ENCODE assay signal across 24 mouse cellular contexts in genomic region chr7:44688890-44689289, GRCm38 (mm10). TPM values are rescaled to one million over a fixed set of nuclear protein-coding genes. Genes with fewer than 3 reads are reported as not detected.
DNase-seq lines count a peak whose midpoint lies in the region; ATAC-seq and TF ChIP-seq lines count a peak whose summit lies in the region.
"Had no signal": no experiment of that assay in that cellular context is flagged by ENCODE, and none has a peak within 500 bp of the region (broad histone marks: within the 10 kb centered on the region; RNA-seq: fewer than 3 reads in every experiment).

No protein-coding gene starts in this region.

- DNase-seq in cerebellum, adult 2 months, result peak in 1 of 2 experiments; percentile 48
- no peak for DNase-seq in cerebellum, adult 11 months
- no peak for DNase-seq in kidney, postnatal 0 days (ENCODE audit: low spot score)
- no peak for DNase-seq in midbrain, postnatal 0 days (ENCODE audit: low spot score)
- DNase-seq in testis, postnatal 10 days (ENCODE audit: low spot score), result peak; percentile 61
- no peak for DNase-seq in left cerebral cortex, postnatal 36 days (ENCODE audit: low spot score in 2 of 2)
- DNase-seq: adrenal gland, adult 8-10 months; embryo, embryonic 11 days; gastrocnemius, postnatal 10 days; kidney, postnatal 10 days; layer of hippocampus, adult 9-11 months; right cerebral cortex, postnatal 4 days; thymus, postnatal 25 days had no signal

- no peaks in the 10 kb centered on the region; the same call in 1 of the 2 replicates for H3K4me1 ChIP-seq in cerebellum, adult 2 months (ENCODE audit: control insufficient read depth, insufficient read depth, low read length)
- H3K4me1 ChIP-seq in kidney, postnatal 0 days (replicated peaks; ENCODE audit: insufficient read depth, low read length), result no peaks in the 10 kb centered on the region
- H3K4me1 ChIP-seq in kidney, embryonic 16.5 days (ENCODE audit: insufficient read depth, low read length), result no peaks in the 10 kb centered on the region
- no peaks in the 10 kb centered on the region for H3K4me1 ChIP-seq in midbrain, postnatal 0 days (ENCODE audit: insufficient read depth, low read length)
- peaks cover 5% of the 10 kb centered on the region; the same call in 1 of the 2 replicates for H3K4me1 ChIP-seq in midbrain, embryonic 13.5 days (replicated peaks)

- H3K9me3 ChIP-seq in kidney, postnatal 0 days (replicated peaks; ENCODE audit: low read length), result no peaks in the 10 kb centered on the region
- H3K9me3 ChIP-seq in kidney, embryonic 16.5 days (ENCODE audit: low read length), result no peaks in the 10 kb centered on the region
- H3K9me3 ChIP-seq in midbrain, postnatal 0 days (ENCODE audit: low read length), result no peaks in the 10 kb centered on the region
- H3K9me3 ChIP-seq in midbrain, embryonic 13.5 days, result no peaks in the 10 kb centered on the region
- H3K9me3 ChIP-seq: forebrain, embryonic 15.5 days; liver, embryonic 15.5 days had no signal

- no peak overlapping the region for H3K4me3 ChIP-seq in cerebellum, adult 2 months (replicated peaks; ENCODE audit: insufficient read depth, low read depth, low read length)
- no peak overlapping the region for H3K4me3 ChIP-seq in kidney, postnatal 0 days (replicated peaks; ENCODE audit: low read depth, low read length)
- H3K4me3 ChIP-seq in kidney, embryonic 16.5 days (ENCODE audit: low read length), result no peak overlapping the region
- H3K4me3 ChIP-seq in midbrain, postnatal 0 days (ENCODE audit: low read depth, low read length), result no peak overlapping the region
- H3K4me3 ChIP-seq in midbrain, embryonic 13.5 days (replicated peaks), result no peak overlapping the region
- H3K4me3 ChIP-seq: forebrain, embryonic 15.5 days; liver, embryonic 15.5 days had no signal

- no peak overlapping the region for H3K4me2 ChIP-seq in kidney, postnatal 0 days (ENCODE audit: low read length)
- H3K4me2 ChIP-seq in kidney, embryonic 16.5 days (replicated peaks; ENCODE audit: low read depth, low read length), result no peak overlapping the region
- H3K4me2 ChIP-seq in midbrain, postnatal 0 days (ENCODE audit: low read depth, low read length, poor library complexity, severe bottlenecking), result no peak overlapping the region
- H3K4me2 ChIP-seq in midbrain, embryonic 13.5 days (replicated peaks), result no peak overlapping the region
- H3K4me2 ChIP-seq: forebrain, embryonic 15.5 days; liver, embryonic 15.5 days had no signal

- no peaks in the 10 kb centered on the region for H3K36me3 ChIP-seq in kidney, postnatal 0 days (ENCODE audit: insufficient read depth, low read length)
- H3K36me3 ChIP-seq in kidney, embryonic 16.5 days (ENCODE audit: insufficient read depth, low read length), result no peaks in the 10 kb centered on the region
- no peaks in the 10 kb centered on the region for H3K36me3 ChIP-seq in midbrain, postnatal 0 days (ENCODE audit: insufficient read depth, low read length)
- H3K36me3 ChIP-seq in midbrain, embryonic 13.5 days, result no peaks in the 10 kb centered on the region
- H3K36me3 ChIP-seq: forebrain, embryonic 15.5 days; liver, embryonic 15.5 days had no signal

- H3K9ac ChIP-seq in kidney, postnatal 0 days (ENCODE audit: low read depth, low read length), result no peak overlapping the region
- H3K9ac ChIP-seq in kidney, embryonic 16.5 days (replicated peaks; ENCODE audit: low read length), result no peak overlapping the region
- no peak overlapping the region for H3K9ac ChIP-seq in midbrain, postnatal 0 days (replicated peaks; ENCODE audit: low read length, poor library complexity, severe bottlenecking)
- H3K9ac ChIP-seq in midbrain, embryonic 13.5 days (replicated peaks), result no peak overlapping the region
- H3K9ac ChIP-seq: forebrain, embryonic 15.5 days; liver, embryonic 15.5 days had no signal

- TF ChIP-seq POLR2A in cerebellum, adult 2 months (IDR thresholded peaks at IDR 0.05; ENCODE audit: borderline replicate concordance, insufficient read depth, low read length), result no peak

- no peak for ATAC-seq in kidney, postnatal 0 days (replicated peaks; ENCODE audit: low FRiP score, low read depth)
- no peak for ATAC-seq in kidney, embryonic 16.5 days (ENCODE audit: low FRiP score, low TSS enrichment)
- ATAC-seq in midbrain, postnatal 0 days (ENCODE audit: low FRiP score), result no peak
- ATAC-seq in midbrain, embryonic 13.5 days, result no peak
- ATAC-seq: forebrain, embryonic 15.5 days; midbrain, embryonic 16.5 days had no signal

- WGBS in cerebellum, adult 2 months, result 75% methylated on average over 3 of the region's 3 CpGs
- WGBS in kidney, postnatal 0 days, result 66% methylated on average over 3 of the region's 3 CpGs
- WGBS in kidney, embryonic 16.5 days, result 76% methylated on average over 3 of the region's 3 CpGs
- WGBS in midbrain, postnatal 0 days, result 66% methylated on average over 3 of the region's 3 CpGs
- WGBS in midbrain, embryonic 13.5 days, result 71% methylated on average over 3 of the region's 3 CpGs

- intact Hi-C loops in left cerebral cortex, postnatal 36 days (cut with DNase I), result no loop called here

- H3K27ac ChIP-seq in cerebellum, adult 2 months (ENCODE audit: insufficient read depth, low read length), result no peak overlapping the region
- H3K27ac ChIP-seq in kidney, postnatal 0 days, result no peak overlapping the region
- no peak overlapping the region for H3K27ac ChIP-seq in kidney, embryonic 16.5 days (ENCODE audit: low read length)
- no peak overlapping the region for H3K27ac ChIP-seq in midbrain, postnatal 0 days (ENCODE audit: low read depth, low read length)
- no peak overlapping the region for H3K27ac ChIP-seq in midbrain, embryonic 13.5 days
- H3K27ac ChIP-seq: forebrain, embryonic 15.5 days; liver, embryonic 15.5 days had no signal

- peak; percentile 43; the same call in 1 of the 2 replicates for TF ChIP-seq CTCF in cerebellum, adult 2 months (IDR thresholded peaks at IDR 0.05; ENCODE audit: borderline replicate concordance, insufficient read depth, low read depth, low read length)
- peak; percentile 19; the same call in 1 of the 2 replicates for TF ChIP-seq CTCF in kidney, postnatal 0 days (IDR thresholded peaks at IDR 0.05; ENCODE audit: low read depth)
- peak; percentile 39 for TF ChIP-seq CTCF in midbrain, postnatal 0 days (IDR thresholded peaks at IDR 0.05)

- H3K27me3 ChIP-seq in cerebellum, adult 2 months (ENCODE audit: control insufficient read depth, insufficient read depth, low read length), result no peaks in the 10 kb centered on the region
- H3K27me3 ChIP-seq in kidney, postnatal 0 days (ENCODE audit: insufficient read depth, low read length), result no peaks in the 10 kb centered on the region
- no peaks in the 10 kb centered on the region for H3K27me3 ChIP-seq in kidney, embryonic 16.5 days (ENCODE audit: insufficient read depth, low read length)
- no peaks in the 10 kb centered on the region for H3K27me3 ChIP-seq in midbrain, postnatal 0 days (ENCODE audit: insufficient read depth, low read length)
- no peaks in the 10 kb centered on the region for H3K27me3 ChIP-seq in midbrain, embryonic 13.5 days
- H3K27me3 ChIP-seq: forebrain, embryonic 15.5 days; liver, embryonic 15.5 days had no signal

RNA-seq across cellular contexts. Expression of gene Myh14, which starts 18.2 kb away (rescaled TPM):
- 54.9 and 56.2 TPM in 2 replicates for polyA plus RNA-seq in cerebellum, adult 2 months (2012; rRNA removed)
- 2.5 and 3.6 TPM in 2 replicates for polyA plus RNA-seq in kidney, postnatal 0 days (2015; fragmentation: Nextera tagmentation; extraction: Ambion mirVana)
- 1.7 and 2.0 TPM in 2 replicates for polyA plus RNA-seq in kidney, embryonic 16.5 days (2015; fragmentation: Nextera tagmentation; extraction: Ambion mirVana)
- 8.8 and 11.0 TPM in 2 replicates for total RNA-seq in midbrain, postnatal 0 days (2014; rRNA removed)
- 6.9 and 7.9 TPM in 2 replicates for polyA plus RNA-seq in midbrain, postnatal 0 days (2015; fragmentation: Nextera tagmentation; extraction: Ambion mirVana)
- 0.84 and 1.2 TPM in 2 replicates for polyA plus RNA-seq in midbrain, embryonic 13.5 days (2015; fragmentation: Nextera tagmentation; extraction: Ambion mirVana)
- total RNA-seq in left cerebral cortex, postnatal 36 days (2021), result 10 to 100 TPM; 17.7 to 20.6 TPM
- total RNA-seq: megakaryocyte progenitor cell, adult 5-6 weeks had no signal

RNA-seq across cellular contexts. Expression of gene Izumo2, which starts 19.7 kb away (rescaled TPM):
- polyA plus RNA-seq in cerebellum, adult 2 months (2012; rRNA removed), result not detected in 2 replicates
- polyA plus RNA-seq in kidney, postnatal 0 days (2015; fragmentation: Nextera tagmentation; extraction: Ambion mirVana), result not detected in 2 replicates
- polyA plus RNA-seq in kidney, embryonic 16.5 days (2015; fragmentation: Nextera tagmentation; extraction: Ambion mirVana), result not detected in 2 replicates
- not detected in 2 replicates for total RNA-seq in midbrain, postnatal 0 days (2014; rRNA removed)
- polyA plus RNA-seq in midbrain, postnatal 0 days (2015; fragmentation: Nextera tagmentation; extraction: Ambion mirVana), result not detected in 2 replicates
- polyA plus RNA-seq in midbrain, embryonic 13.5 days (2015; fragmentation: Nextera tagmentation; extraction: Ambion mirVana), result not detected in 2 replicates
- total RNA-seq in left cerebral cortex, postnatal 36 days (2021), result not detected
- total RNA-seq: adrenal gland, adult 8-10 months; CH12.LX; gastrocnemius, postnatal 10 days; heart, postnatal 25 days; left cerebral cortex, postnatal 25 days; megakaryocyte progenitor cell, adult 5-6 weeks had no signal
- polyA plus RNA-seq: forebrain, embryonic 15.5 days; liver, embryonic 15.5 days; midbrain, embryonic 16.5 days; neural tube, embryonic 11.5 days; stomach, embryonic 14.5 days had no signal

RNA-seq across cellular contexts. Expression of gene Vrk3, which starts 59.3 kb away (rescaled TPM):
- 37.4 and 39.1 TPM in 2 replicates for polyA plus RNA-seq in cerebellum, adult 2 months (2012; rRNA removed)
- 45.3 and 49.3 TPM in 2 replicates for polyA plus RNA-seq in kidney, postnatal 0 days (2015; fragmentation: Nextera tagmentation; extraction: Ambion mirVana)
- 54.5 and 54.9 TPM in 2 replicates for polyA plus RNA-seq in kidney, embryonic 16.5 days (2015; fragmentation: Nextera tagmentation; extraction: Ambion mirVana)
- 22.8 and 23.3 TPM in 2 replicates for total RNA-seq in midbrain, postnatal 0 days (2014; rRNA removed)
- 23.5 and 26.4 TPM in 2 replicates for polyA plus RNA-seq in midbrain, postnatal 0 days (2015; fragmentation: Nextera tagmentation; extraction: Ambion mirVana)
- 33.9 and 35.2 TPM in 2 replicates for polyA plus RNA-seq in midbrain, embryonic 13.5 days (2015; fragmentation: Nextera tagmentation; extraction: Ambion mirVana)
- total RNA-seq in left cerebral cortex, postnatal 36 days (2021), result 10 to 100 TPM; 28.1 to 29.4 TPM
